Mouse (Mus musculus): Measurements from ENCODE around the gene Donson. TPM values are rescaled to one million over a fixed set of nuclear protein-coding genes. Genes with fewer than 3 reads are reported as not detected.

The Donson gene
- 34.0 and 36.6 TPM in 2 replicates for polyA plus RNA-seq (2016; fragmentation: Nextera tagmentation; extraction: Ambion mirVana)

GRCm38 (mm10) chr16:91688619-91689334 lies at the start of gene Donson:
TSS of gene Donson (minus strand) at chr16:91688770.
- H3K4me2 ChIP-seq, result peak within 1 kb of the TSS; percentile 85
- no peaks in the 10 kb centered on the region for H3K9me3 ChIP-seq
- H3K36me3 ChIP-seq (replicated peaks), result peaks cover 24% of the 10 kb centered on the region
- H3K4me1 ChIP-seq, result peaks cover 20% of the 10 kb centered on the region
- H3K4me3 ChIP-seq (replicated peaks), result peak within 1 kb of the TSS; percentile 91
- H3K27ac ChIP-seq, result peak within 1 kb of the TSS; percentile 88
- WGBS, result under 1% methylated on average over 54 of the region's 71 CpGs
- no peaks in the 10 kb centered on the region for H3K27me3 ChIP-seq
- H3K9ac ChIP-seq, result peak within 1 kb of the TSS; percentile 95
- peak; percentile 100 for ATAC-seq (ENCODE audit: low FRiP score)

- H3K36me3 ChIP-seq (replicated peaks), result no peaks in the 10 kb centered on the region
Measured at GRCm38 (mm10) chr16:91736046-91736816, 47.7 kb upstream of the Donson start.

DNA sequence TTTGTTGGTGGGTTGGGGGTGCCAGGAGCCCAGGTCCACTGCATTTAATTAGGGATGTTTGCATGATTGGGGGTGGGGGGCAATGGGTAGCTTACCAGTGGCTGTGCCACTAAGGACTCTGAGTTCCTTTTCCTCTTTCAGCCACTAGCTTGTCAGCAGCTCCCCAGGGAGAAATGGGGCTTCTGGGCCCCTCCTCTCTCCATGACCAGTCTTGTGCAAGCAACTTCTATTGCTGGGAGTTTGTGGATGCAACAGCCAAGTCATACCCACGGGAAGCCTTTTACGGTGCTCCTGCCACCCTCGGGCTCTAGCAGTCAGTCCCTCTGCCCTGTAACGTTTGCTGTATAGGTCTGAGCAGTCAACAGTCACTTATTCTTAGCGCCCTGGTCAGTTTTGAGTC lies 46.2 kb upstream of the Donson start:
- Histone ChIP-seq H3K9ac (no peak overlapping the region), H3K27me3 (no peaks in the 10 kb centered on the region), H3K36me3 (replicated peaks) (no peaks in the 10 kb centered on the region), H3K27ac (no peak overlapping the region), H3K4me3 (replicated peaks) (no peak overlapping the region), H3K4me1 (peaks cover 52% of the 10 kb centered on the region), H3K9me3 (no peaks in the 10 kb centered on the region), H3K4me2 (no peak overlapping the region)
- 75% methylated on average over 5 of the region's 5 CpGs for WGBS
- no peak for ATAC-seq (ENCODE audit: low FRiP score)

More at GRCm38 (mm10) chr16:91736046-91736816, 47.7 kb upstream of the Donson start:
- no peaks in the 10 kb centered on the region for H3K9me3 ChIP-seq
- no peaks in the 10 kb centered on the region for H3K27me3 ChIP-seq
- 74% methylated on average over 7 of the region's 7 CpGs for WGBS
- no peak overlapping the region for H3K9ac ChIP-seq
- H3K4me2 ChIP-seq, result no peak overlapping the region
- H3K4me3 ChIP-seq (replicated peaks), result no peak overlapping the region
- ATAC-seq (ENCODE audit: low FRiP score), result no peak
- peaks cover 63% of the 10 kb centered on the region for H3K4me1 ChIP-seq
- H3K27ac ChIP-seq, result no peak overlapping the region

DNA sequence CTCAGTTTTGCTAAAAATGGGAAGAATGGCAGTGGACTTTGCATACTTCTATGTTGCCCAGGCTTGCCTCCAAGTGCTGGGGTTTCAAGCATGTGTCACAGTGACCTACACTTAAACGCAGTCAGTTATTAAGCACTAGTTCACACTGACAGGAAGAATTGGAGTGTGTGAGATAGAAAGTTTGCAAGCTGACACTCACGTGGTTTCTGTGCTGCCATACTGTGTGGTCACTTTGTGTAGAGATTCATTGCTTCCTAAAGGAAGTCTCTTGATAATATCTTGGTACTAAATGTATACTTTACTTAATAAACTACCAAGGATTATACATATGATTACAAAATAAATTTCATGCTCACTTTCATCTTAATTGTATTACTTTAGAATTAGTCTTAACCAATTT lies 44.2 kb upstream of the Donson start:
- Histone ChIP-seq H3K9ac (no peak overlapping the region), H3K27ac (no peak overlapping the region), H3K4me3 (replicated peaks) (no peak overlapping the region), H3K4me1 (peaks cover 55% of the 10 kb centered on the region), H3K27me3 (no peaks in the 10 kb centered on the region), H3K9me3 (no peaks in the 10 kb centered on the region), H3K4me2 (no peak overlapping the region), H3K36me3 (replicated peaks) (no peaks in the 10 kb centered on the region)
- WGBS, result 79% methylated on average over 2 of the region's 2 CpGs
- ATAC-seq (ENCODE audit: low FRiP score), result no peak

GRCm38 (mm10) chr16:91730446-91730845 lies 41.9 kb upstream of the Donson start:
- Histone ChIP-seq H3K36me3 (replicated peaks) (no peaks in the 10 kb centered on the region), H3K4me2 (peak overlapping the region; percentile 68), H3K4me3 (replicated peaks) (peak overlapping the region; percentile 96), H3K4me1 (peaks cover 46% of the 10 kb centered on the region), H3K9me3 (no peaks in the 10 kb centered on the region), H3K9ac (peak overlapping the region; percentile 98), H3K27me3 (no peaks in the 10 kb centered on the region), H3K27ac (peak overlapping the region; percentile 95)
- under 1% methylated on average over 11 of the region's 11 CpGs for WGBS
- no peak for ATAC-seq (ENCODE audit: low FRiP score)

DNA sequence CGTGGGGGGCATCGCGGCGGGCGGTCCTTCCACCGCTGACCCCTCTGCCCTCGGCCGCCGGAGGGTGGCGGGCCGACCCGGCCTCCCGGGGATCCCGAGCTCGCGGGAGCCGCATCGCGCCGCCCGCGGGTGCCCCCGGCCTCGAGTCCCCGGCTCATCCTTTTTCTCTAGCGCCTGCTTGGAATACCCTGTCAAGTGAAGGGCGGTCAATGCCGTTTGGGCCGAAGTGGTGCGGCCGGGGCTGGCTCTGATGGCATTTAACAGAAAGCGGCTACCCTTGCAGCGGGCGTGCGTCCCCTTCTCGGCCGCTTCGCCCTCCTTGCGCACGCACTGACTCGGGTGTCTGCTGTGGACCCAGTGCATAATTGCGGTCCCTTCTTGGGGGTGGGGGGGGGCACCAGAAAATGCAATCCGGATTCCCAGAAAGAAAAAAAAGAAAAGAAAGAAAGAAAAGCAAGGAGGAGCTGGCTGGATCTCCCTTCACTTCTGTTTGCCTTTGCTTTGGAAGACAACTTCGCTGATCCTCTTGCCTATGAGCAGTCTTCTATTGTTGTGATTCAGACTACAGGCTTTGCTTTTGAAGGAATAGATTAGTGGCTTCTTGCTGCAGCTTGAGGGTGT lies 41.4 kb upstream of the Donson start:
- Histone ChIP-seq H3K27ac (peak overlapping the region; percentile 95), H3K27me3 (no peaks in the 10 kb centered on the region), H3K36me3 (replicated peaks) (no peaks in the 10 kb centered on the region), H3K4me1 (peaks cover 41% of the 10 kb centered on the region), H3K4me2 (peak overlapping the region; percentile 68), H3K9ac (peak overlapping the region; percentile 98), H3K9me3 (no peaks in the 10 kb centered on the region), H3K4me3 (replicated peaks) (peak overlapping the region; percentile 96)
- 0% methylated on average over 44 of the region's 44 CpGs for WGBS
- no peak for ATAC-seq (ENCODE audit: low FRiP score)

DNA sequence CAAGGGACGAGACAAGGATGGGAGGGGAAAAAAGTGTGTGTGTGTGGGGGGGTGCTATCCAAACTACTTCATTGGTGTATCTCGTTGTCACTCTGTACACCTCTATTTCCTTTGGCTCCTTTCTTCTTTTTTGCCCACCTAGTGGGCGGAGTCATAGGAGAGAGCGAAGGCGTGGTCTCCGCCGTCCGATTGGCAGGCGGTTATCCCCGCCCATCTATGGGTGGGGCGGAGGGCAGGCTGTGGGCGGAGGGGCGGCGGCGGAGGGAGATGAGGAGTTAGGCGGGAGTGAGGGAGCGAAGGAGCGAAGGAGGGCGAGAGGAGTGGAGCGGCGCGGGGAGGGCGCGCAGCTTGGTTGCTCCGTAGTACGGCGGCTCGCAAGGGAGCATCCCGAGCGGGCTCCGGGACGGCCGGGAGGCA lies 40.5 kb upstream of the Donson start, which contains the start of gene Itsn1:
Gene Itsn1, plus strand, starts transcription at position 216 of the 417 bp plus-strand sequence.
- Histone ChIP-seq H3K36me3 (replicated peaks) (0 out of 2 replicates have a peak, but pooled peaks cover 4% of the 10 kb centered on the region), H3K4me1 (peaks cover 33% of the 10 kb centered on the region), H3K4me3 (replicated peaks) (peak within 1 kb of the TSS; percentile 96), H3K4me2 (peak within 1 kb of the TSS; percentile 68), H3K9me3 (no peaks in the 10 kb centered on the region), H3K9ac (peak within 1 kb of the TSS; percentile 98), H3K27ac (peak within 1 kb of the TSS; percentile 95), H3K27me3 (no peaks in the 10 kb centered on the region)
- peak; percentile 93 for ATAC-seq (ENCODE audit: low FRiP score)
- WGBS, result 2% methylated on average over 31 of the region's 33 CpGs

DNA sequence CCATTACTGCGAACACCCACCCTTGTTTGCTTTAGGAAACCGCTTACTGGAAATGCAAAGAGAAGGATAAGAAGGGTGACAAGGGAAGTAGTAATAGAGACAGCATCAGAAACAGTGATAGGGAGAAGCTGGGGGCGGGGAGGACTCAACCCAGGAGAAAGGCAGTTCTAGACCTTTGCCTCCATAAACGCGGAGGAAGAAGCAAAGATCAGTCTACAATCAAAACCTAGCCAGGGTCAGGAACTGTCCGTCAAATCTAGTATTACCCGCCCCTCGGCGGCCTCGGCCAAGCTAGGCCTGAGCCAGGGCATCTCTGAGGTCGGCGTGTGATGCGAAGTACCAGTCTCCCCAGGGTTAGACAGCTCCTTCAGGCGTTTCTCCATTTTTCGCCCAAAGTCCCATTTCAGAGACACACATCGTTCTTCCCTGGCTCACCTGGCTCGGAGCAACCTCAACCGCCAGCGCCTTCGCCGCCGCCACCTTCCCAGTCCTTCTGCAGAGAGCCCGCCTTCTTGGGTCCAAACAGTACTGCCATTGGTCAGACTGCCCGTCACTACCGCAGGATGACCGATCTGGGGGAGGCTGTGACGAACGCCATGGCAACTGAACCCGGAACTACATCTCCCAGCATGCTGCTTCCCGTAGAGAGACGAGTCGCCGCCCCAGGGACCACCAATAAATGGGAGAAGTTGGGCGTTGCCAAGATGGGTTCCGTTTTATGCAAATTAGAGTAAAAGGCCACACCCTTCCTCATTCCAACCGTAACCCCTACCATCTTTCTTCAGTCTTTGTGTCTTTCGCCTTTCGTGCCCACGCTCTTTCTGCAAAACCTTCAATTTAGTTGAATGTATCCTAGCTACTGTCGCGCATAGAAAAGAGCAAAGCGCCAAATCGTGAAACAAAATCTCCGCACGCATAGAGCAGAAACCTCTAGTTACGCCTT lies 39.8 kb upstream of the Donson start, which contains the start of gene Cryzl1:
Gene Cryzl1, minus strand, starts transcription at position 853 of the 943 bp plus-strand sequence.
- Histone ChIP-seq H3K27me3 (no peaks in the 10 kb centered on the region), H3K27ac (peak within 1 kb of the TSS; percentile 95), H3K36me3 (replicated peaks) (0 out of 2 replicates have a peak, but pooled peaks cover 4% of the 10 kb centered on the region), H3K4me2 (peak within 1 kb of the TSS; percentile 68), H3K9ac (peak within 1 kb of the TSS; percentile 98), H3K4me1 (peaks cover 31% of the 10 kb centered on the region), H3K9me3 (no peaks in the 10 kb centered on the region), H3K4me3 (replicated peaks) (peak within 1 kb of the TSS; percentile 96)
- ATAC-seq (ENCODE audit: low FRiP score), result peak; percentile 95
- 2% methylated on average over 46 of the region's 46 CpGs for WGBS

GRCm38 (mm10) chr16:91727433-91727832 lies 38.9 kb upstream of the Donson start:
- Histone ChIP-seq H3K36me3 (replicated peaks) (0 out of 2 replicates have a peak, but pooled peaks cover 4% of the 10 kb centered on the region), H3K4me1 (peaks cover 29% of the 10 kb centered on the region), H3K9ac (peak overlapping the region; percentile 60; the same call in 1 of the 2 replicates), H3K27ac (no peak overlapping the region), H3K9me3 (no peaks in the 10 kb centered on the region), H3K4me2 (peak overlapping the region; percentile 67), H3K27me3 (no peaks in the 10 kb centered on the region), H3K4me3 (replicated peaks) (peak overlapping the region; percentile 96)
- ATAC-seq (ENCODE audit: low FRiP score), result no peak
- 94% methylated on average over 15 of the region's 15 CpGs for WGBS

DNA sequence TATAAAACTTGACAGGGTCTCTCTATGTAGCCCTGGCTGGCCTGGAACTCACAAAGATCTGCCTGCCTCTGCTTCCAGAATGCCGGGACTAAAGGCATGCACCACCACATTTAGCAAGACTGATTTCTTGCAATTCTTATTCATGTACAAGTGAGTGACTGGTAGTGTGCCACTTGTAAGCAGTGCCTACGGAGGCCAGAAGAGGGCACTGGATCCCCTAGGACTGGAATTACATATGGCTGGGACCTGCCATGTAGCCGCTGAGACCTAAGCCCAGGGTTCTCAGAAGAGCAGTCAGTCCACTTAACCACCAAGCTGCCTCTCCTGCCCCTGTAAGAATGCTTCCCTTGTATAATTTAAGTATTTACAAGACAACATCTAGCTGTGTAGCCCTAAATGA lies 35.7 kb upstream of the Donson start:
- Histone ChIP-seq H3K4me3 (replicated peaks) (no peak overlapping the region), H3K9me3 (no peaks in the 10 kb centered on the region), H3K27ac (no peak overlapping the region), H3K36me3 (replicated peaks) (peaks cover 19% of the 10 kb centered on the region; the same call in 1 of the 2 replicates), H3K9ac (no peak overlapping the region), H3K27me3 (no peaks in the 10 kb centered on the region), H3K4me2 (no peak overlapping the region), H3K4me1 (peaks cover 16% of the 10 kb centered on the region)
- WGBS, result 45% methylated on average over 3 of the region's 3 CpGs
- ATAC-seq (ENCODE audit: low FRiP score), result no peak

GRCm38 (mm10) chr16:91717399-91717798 lies 28.8 kb upstream of the Donson start:
- H3K9ac ChIP-seq, result no peak overlapping the region
- H3K27ac ChIP-seq, result peak overlapping the region; percentile 26; the same call in 1 of the 2 replicates
- no peak overlapping the region for H3K4me3 ChIP-seq (replicated peaks)
- no peaks in the 10 kb centered on the region for H3K27me3 ChIP-seq
- H3K36me3 ChIP-seq (replicated peaks), result peaks cover 48% of the 10 kb centered on the region
- WGBS, result 89% methylated on average over 4 of the region's 4 CpGs
- peaks cover under 1% of the 10 kb centered on the region; the same call in 1 of the 2 replicates for H3K4me1 ChIP-seq
- no peak for ATAC-seq (ENCODE audit: low FRiP score)
- no peak overlapping the region for H3K4me2 ChIP-seq
- H3K9me3 ChIP-seq, result no peaks in the 10 kb centered on the region
